Mouse (Mus musculus) embryonic fibroblast, embryonic 13.5 days (primary cell): ENCODE results near the gene Maml3.

Experiments used
- CTCF ChIP-seq: IDR thresholded peaks from 2 replicates; pipeline ENCODE4 v1.5.1; 2011; ENCODE audit warnings: mild to moderate bottlenecking, control low read depth, low read length, moderate library complexity, borderline replicate concordance; ENCODE audit not compliant: insufficient read depth
- POLR2A ChIP-seq: IDR thresholded peaks from 2 replicates; pipeline ENCODE4 v1.6.1; 2011; ENCODE audit warnings: low read depth, mild to moderate bottlenecking, control low read depth, low read length, moderate library complexity

- TF ChIP-seq CTCF: no peak
- TF ChIP-seq POLR2A: no peak
Measured at GRCm38 (mm10) chr3:51660821-51661276, 444.0 kb downstream of the Maml3 start.
